Mouse (Mus musculus) heart, embryonic 16.5 days (tissue): ENCODE results near the gene Ager. TPM values are rescaled to one million over a fixed set of nuclear protein-coding genes. Genes with fewer than 3 reads are reported as not detected.

ENCODE experiments used
- ATAC-seq: fragments of 200-750 bp; cut with Nextera tagmentation; replicated peaks from 2 replicates; pipeline ENCODE4 v1.8.0; 2017; ENCODE audit warnings: moderate number of reproducible peaks; ENCODE audit not compliant: insufficient read depth, low FRiP score; ENCODE audit errors: extremely low read depth
- H3K27ac ChIP-seq: fragments of 300-500 bp; sonication (generic); 2 replicates; pipeline ENCODE4 v1.5.1; 2014; ENCODE audit warnings: mild to moderate bottlenecking, low read length, control low read depth, moderate library complexity
- H3K27me3 ChIP-seq: fragments of 300-500 bp; sonication (generic); 2 replicates; pipeline ENCODE4 v1.6.1; 2014; ENCODE audit warnings: low read length, mixed read lengths; ENCODE audit not compliant: control insufficient read depth, insufficient read depth
- H3K36me3 ChIP-seq: fragments of 300-500 bp; sonication (generic); 2 replicates; pipeline ENCODE4 v1.6.1; 2014; ENCODE audit not compliant: control insufficient read depth, insufficient read depth
- H3K4me1 ChIP-seq: fragments of 300-500 bp; sonication (generic); 2 replicates; pipeline ENCODE4 v1.6.1; 2014; ENCODE audit warnings: low read length, mixed read lengths; ENCODE audit not compliant: control insufficient read depth, insufficient read depth
- H3K4me2 ChIP-seq: fragments of 300-500 bp; sonication (generic); 2 replicates; pipeline ENCODE4 v1.6.1; 2014; ENCODE audit warnings: low read depth, mild to moderate bottlenecking, control low read depth, low read length
- H3K4me3 ChIP-seq: fragments of 300-500 bp; sonication (generic); 2 replicates; pipeline ENCODE4 v1.5.1; 2014; ENCODE audit warnings: mild to moderate bottlenecking, control low read depth, low read length
- H3K9ac ChIP-seq: fragments of 300-500 bp; sonication (generic); 2 replicates; pipeline ENCODE4 v1.6.1; 2014; ENCODE audit warnings: low read length, control low read depth
- H3K9me3 ChIP-seq: fragments of 300-500 bp; sonication (generic); replicated peaks from 2 replicates; pipeline ENCODE4 v1.6.1; 2016; ENCODE audit warnings: low read length; ENCODE audit not compliant: control insufficient read depth
- WGBS: fragments of 180-500 bp; shearing (Covaris S2); extraction: QIAGEN DNeasy Blood & Tissue Kit; methylation state at CpG from one replicate; pipeline ENCODE4 v1.1.7; 2014; 5-methylcytosine and 5-hydroxymethylcytosine counted together
- polyA plus RNA-seq: library from polyadenylated mRNA; unstranded; fragments of >200 nt; fragmentation: Nextera tagmentation; extraction: Ambion mirVana; gene quantifications from 2 replicates; pipeline ENCODE4 v1.2.1, GENCODE M21; 2015

The Ager gene
- polyA plus RNA-seq, result 4.7 and 34.7 TPM in 2 replicates

GRCm38 (mm10) chr17:34597566-34598095, at the start of gene Ager:
TSS of gene Ager (plus strand) at chr17:34597862.
- Histone ChIP-seq H3K4me3 (no peak within 1 kb of the TSS), H3K4me2 (peak within 1 kb of the TSS; percentile 20; the same call in 1 of the 2 replicates), H3K27me3 (no peaks in the 10 kb centered on the region), H3K36me3 (peaks cover 19% of the 10 kb centered on the region), H3K9ac (peak within 1 kb of the TSS; percentile 39), H3K4me1 (peaks cover 35% of the 10 kb centered on the region), H3K9me3 (no peaks in the 10 kb centered on the region), H3K27ac (no peak within 1 kb of the TSS)
- WGBS, result 10% methylated on average over 6 of the region's 6 CpGs
- no peak for ATAC-seq

- 79% methylated on average over 3 of the region's 3 CpGs for WGBS
- Histone ChIP-seq H3K4me3 (no peak overlapping the region), H3K4me2 (no peak overlapping the region), H3K9ac (no peak overlapping the region), H3K27me3 (no peaks in the 10 kb centered on the region), H3K9me3 (no peaks in the 10 kb centered on the region), H3K36me3 (no peaks in the 10 kb centered on the region), H3K4me1 (no peaks in the 10 kb centered on the region), H3K27ac (no peak overlapping the region)
- no peak for ATAC-seq
These were observed 48.5 kb upstream of the Ager start for GRCm38 (mm10) chr17:34549156-34549555.

- no peak overlapping the region for H3K4me3 ChIP-seq
- no peaks in the 10 kb centered on the region for H3K27me3 ChIP-seq
- H3K4me1 ChIP-seq, result no peaks in the 10 kb centered on the region
- no peak overlapping the region for H3K4me2 ChIP-seq
- 53% methylated on average over 2 of the region's 2 CpGs for WGBS
- H3K36me3 ChIP-seq, result no peaks in the 10 kb centered on the region
- H3K9ac ChIP-seq, result no peak overlapping the region
- H3K9me3 ChIP-seq, result no peaks in the 10 kb centered on the region
- no peak overlapping the region for H3K27ac ChIP-seq
- no peak for ATAC-seq
These were observed 47.8 kb upstream of the Ager start for GRCm38 (mm10) chr17:34549843-34550242.

DNA sequence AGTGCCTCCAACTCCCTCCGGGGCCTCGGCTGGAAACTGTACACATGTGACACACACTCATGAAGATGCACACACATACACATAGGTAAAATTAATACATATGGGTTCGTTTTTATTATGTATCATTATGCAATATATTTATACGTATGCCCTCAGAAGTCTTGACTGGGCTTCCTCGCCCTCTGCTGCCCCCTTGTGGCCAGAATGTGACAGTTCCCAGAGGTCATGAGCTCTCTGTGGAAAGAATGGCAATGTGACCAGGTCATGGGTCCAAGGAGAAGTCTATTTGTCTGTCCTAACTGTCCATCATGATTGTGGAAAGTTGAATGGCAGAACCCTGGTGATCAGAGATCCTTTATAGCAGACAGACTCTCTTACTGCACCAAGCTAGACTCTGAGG, 42.2 kb upstream of the Ager start:
- WGBS, result 20% methylated on average over 5 of the region's 5 CpGs

DNA sequence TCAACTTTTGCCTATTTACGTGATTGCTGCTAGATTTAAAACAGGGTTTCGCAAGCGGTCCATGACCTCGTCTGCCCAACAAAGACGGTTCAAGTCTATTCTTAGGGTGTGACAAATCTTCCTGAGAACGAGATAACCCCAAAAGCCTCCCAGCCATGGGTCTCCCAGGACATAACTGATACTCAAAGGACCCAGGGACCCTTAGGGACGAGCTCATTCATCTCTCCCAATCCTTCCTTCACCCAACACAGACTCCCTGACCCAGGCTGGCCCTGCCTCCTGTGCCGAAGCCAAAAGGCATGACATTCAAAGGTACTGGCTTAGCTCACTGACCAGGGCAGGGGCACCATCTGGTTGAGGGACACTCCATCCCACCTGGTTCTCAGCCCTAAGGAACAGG, 41.3 kb upstream of the Ager start:
- 64% methylated on average over 8 of the region's 8 CpGs for WGBS
- Histone ChIP-seq H3K4me2 (no peak overlapping the region), H3K36me3 (no peaks in the 10 kb centered on the region), H3K9me3 (0 out of 2 replicates have a peak, but pooled peaks cover 2% of the 10 kb centered on the region), H3K9ac (no peak overlapping the region), H3K27me3 (no peaks in the 10 kb centered on the region), H3K4me1 (no peaks in the 10 kb centered on the region), H3K27ac (no peak overlapping the region), H3K4me3 (no peak overlapping the region)
- no peak for ATAC-seq

More for the DNA sequence above, 42.2 kb upstream of the Ager start:
- 0 out of 2 replicates have a peak, but pooled peaks have one; percentile 18 for ATAC-seq
- H3K27me3 ChIP-seq, result no peaks in the 10 kb centered on the region
- H3K9ac ChIP-seq, result no peak overlapping the region
- no peaks in the 10 kb centered on the region for H3K4me1 ChIP-seq
- no peak overlapping the region for H3K4me2 ChIP-seq
- H3K9me3 ChIP-seq, result 0 out of 2 replicates have a peak, but pooled peaks cover 1% of the 10 kb centered on the region
- no peak overlapping the region for H3K4me3 ChIP-seq
- no peaks in the 10 kb centered on the region for H3K36me3 ChIP-seq
- H3K27ac ChIP-seq, result no peak overlapping the region

DNA sequence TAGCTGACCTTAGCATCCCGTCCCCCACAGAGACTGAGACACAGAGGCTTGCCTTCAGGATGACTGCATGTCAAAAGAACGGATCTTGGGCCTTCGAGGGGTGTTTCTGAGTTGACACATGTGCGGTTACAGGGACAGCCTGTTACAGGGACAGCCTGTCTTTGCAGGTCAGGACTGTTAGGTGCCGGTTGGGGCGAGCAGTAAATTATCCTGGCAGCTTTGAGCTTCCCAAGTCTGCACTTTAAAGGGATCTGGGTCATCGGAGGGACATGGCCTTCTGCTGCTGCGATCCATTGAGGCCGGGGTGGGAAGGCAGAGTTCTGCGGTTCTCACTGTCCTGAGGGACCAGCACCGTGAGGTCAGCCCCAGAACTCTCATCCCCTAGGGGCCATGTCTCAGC, 40.3 kb upstream of the Ager start:
- no peak overlapping the region for H3K4me3 ChIP-seq
- H3K4me1 ChIP-seq, result no peaks in the 10 kb centered on the region
- H3K9ac ChIP-seq, result no peak overlapping the region
- H3K36me3 ChIP-seq, result no peaks in the 10 kb centered on the region
- no peaks in the 10 kb centered on the region for H3K27me3 ChIP-seq
- H3K4me2 ChIP-seq, result no peak overlapping the region
- no peak overlapping the region for H3K27ac ChIP-seq
- H3K9me3 ChIP-seq, result 0 out of 2 replicates have a peak, but pooled peaks cover 2% of the 10 kb centered on the region
- no peak for ATAC-seq
- WGBS, result 69% methylated on average over 11 of the region's 11 CpGs

GRCm38 (mm10) chr17:34559116-34559515, 38.5 kb upstream of the Ager start:
- Histone ChIP-seq H3K36me3 (no peaks in the 10 kb centered on the region), H3K4me3 (no peak overlapping the region), H3K27ac (no peak overlapping the region), H3K9me3 (0 out of 2 replicates have a peak, but pooled peaks cover 2% of the 10 kb centered on the region), H3K4me2 (no peak overlapping the region), H3K4me1 (peaks cover 3% of the 10 kb centered on the region), H3K27me3 (no peaks in the 10 kb centered on the region), H3K9ac (no peak overlapping the region)
- WGBS, result 81% methylated on average over 7 of the region's 7 CpGs
- no peak for ATAC-seq

DNA sequence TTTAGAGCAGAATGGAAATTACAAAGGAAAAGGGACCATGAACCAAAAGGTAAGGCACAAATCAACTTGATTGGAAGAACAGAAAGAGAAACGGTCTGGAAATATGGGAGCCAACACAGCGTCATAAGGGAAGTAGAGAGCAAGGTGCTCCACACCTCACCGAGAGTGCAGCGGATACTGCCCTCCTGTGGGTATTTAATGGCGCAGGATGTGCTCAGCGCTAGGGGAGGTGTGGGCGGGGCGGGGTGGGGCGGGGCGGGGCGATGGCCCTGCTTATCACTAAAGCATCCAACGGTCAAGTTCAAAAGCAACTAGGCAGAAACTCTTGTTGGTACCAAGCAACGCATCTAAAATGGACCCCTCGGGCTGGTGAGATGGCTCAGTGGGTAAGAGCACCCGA, 37.8 kb upstream of the Ager start:
- Histone ChIP-seq H3K27ac (no peak overlapping the region), H3K4me3 (no peak overlapping the region), H3K27me3 (no peaks in the 10 kb centered on the region), H3K9me3 (0 out of 2 replicates have a peak, but pooled peaks cover 2% of the 10 kb centered on the region), H3K9ac (no peak overlapping the region), H3K4me2 (no peak overlapping the region), H3K4me1 (peaks cover 8% of the 10 kb centered on the region), H3K36me3 (no peaks in the 10 kb centered on the region)
- 24% methylated on average over 15 of the region's 15 CpGs for WGBS
- no peak for ATAC-seq

- Histone ChIP-seq H3K9ac (no peak overlapping the region), H3K4me3 (no peak overlapping the region), H3K4me1 (peaks cover 8% of the 10 kb centered on the region), H3K9me3 (0 out of 2 replicates have a peak, but pooled peaks cover 2% of the 10 kb centered on the region), H3K36me3 (no peaks in the 10 kb centered on the region), H3K27me3 (no peaks in the 10 kb centered on the region; the same call in 1 of the 2 replicates), H3K27ac (no peak overlapping the region; the same call in 1 of the 2 replicates), H3K4me2 (no peak overlapping the region)
- ATAC-seq, result no peak
- WGBS, result 88% methylated on average over 6 of the region's 6 CpGs
These were observed 37.2 kb upstream of the Ager start for GRCm38 (mm10) chr17:34560438-34560837.
